Mouse (Mus musculus): Measurements from ENCODE around the gene Col1a1. TPM values are rescaled to one million over a fixed set of nuclear protein-coding genes. Genes with fewer than 3 reads are reported as not detected.
"Not testable (repeated sequence)": the region's sequence is repeated elsewhere in the genome, so short reads cannot be mapped to it uniquely, and the experiment has no call there.

Col1a1 gene
- total RNA-seq, 2 experiments from 2014 or later, result 5,652 to 6,690 TPM

GRCm38 (mm10) chr11:94937335-94937781 lies 1.3 kb downstream of the Col1a1 start:
- DNase-seq (ENCODE audit: low spot score in 2 of 2), result peak; percentile 51 to 77

DNA sequence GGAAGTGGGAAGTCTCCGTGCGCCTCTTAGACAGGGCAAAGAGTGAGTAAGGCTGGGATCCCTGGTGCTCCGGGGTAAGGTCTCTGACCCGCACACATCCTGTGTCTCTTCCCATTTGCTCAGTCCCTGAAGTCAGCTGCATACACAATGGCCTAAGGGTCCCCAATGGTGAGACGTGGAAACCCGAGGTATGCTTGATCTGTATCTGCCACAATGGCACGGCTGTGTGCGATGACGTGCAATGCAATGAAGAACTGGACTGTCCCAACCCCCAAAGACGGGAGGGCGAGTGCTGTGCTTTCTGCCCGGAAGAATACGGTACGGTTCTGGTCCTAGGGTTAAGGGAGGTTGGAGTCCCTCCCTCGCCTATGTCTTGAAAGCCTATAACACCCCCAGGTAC lies 1.8 kb downstream of the Col1a1 start:
- DNase-seq (ENCODE audit: low spot score in 2 of 2), result no peak

DNA sequence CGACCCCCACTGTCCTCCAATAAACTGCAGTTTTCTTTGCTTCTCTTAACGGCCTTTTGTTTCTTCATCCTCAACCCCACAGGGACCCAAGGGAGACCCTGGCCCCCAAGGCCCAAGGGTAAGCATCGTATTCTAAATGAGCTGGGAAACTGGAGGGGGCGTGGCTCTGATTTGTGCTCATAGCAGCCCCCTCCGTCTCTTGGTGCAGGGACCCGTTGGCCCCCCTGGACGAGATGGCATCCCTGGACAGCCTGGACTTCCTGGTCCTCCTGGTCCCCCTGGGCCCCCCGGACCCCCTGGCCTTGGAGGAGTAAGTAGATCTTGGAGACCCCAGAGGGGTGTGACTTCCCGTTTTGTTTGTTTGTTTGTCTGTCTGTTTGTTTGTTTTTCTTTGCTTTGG lies 2.3 kb downstream of the Col1a1 start:
- peak in 1 of 2 experiments; percentile 42 for DNase-seq (ENCODE audit: low spot score in 2 of 2)

GRCm38 (mm10) chr11:94939280-94939679 lies 3.3 kb downstream of the Col1a1 start:
- peak; percentile 70 to 78 for DNase-seq (ENCODE audit: low spot score in 2 of 2)

- peak in 1 of 2 experiments; percentile 37 for DNase-seq (ENCODE audit: low spot score in 2 of 2)
These were observed 5.1 kb downstream of the Col1a1 start for GRCm38 (mm10) chr11:94941121-94941520.

- DNase-seq (ENCODE audit: low spot score in 2 of 2), result peak in 1 of 2 experiments; percentile 33
These were observed 5.8 kb downstream of the Col1a1 start for GRCm38 (mm10) chr11:94941776-94942175.

- DNase-seq (ENCODE audit: low spot score in 2 of 2), result peak; percentile 29 to 61
These were observed 6.4 kb downstream of the Col1a1 start for GRCm38 (mm10) chr11:94942282-94943023.

- peak in 1 of 2 experiments; percentile 31 for DNase-seq (ENCODE audit: low spot score in 2 of 2)
These were observed 7.0 kb downstream of the Col1a1 start for GRCm38 (mm10) chr11:94943054-94943453.

DNA sequence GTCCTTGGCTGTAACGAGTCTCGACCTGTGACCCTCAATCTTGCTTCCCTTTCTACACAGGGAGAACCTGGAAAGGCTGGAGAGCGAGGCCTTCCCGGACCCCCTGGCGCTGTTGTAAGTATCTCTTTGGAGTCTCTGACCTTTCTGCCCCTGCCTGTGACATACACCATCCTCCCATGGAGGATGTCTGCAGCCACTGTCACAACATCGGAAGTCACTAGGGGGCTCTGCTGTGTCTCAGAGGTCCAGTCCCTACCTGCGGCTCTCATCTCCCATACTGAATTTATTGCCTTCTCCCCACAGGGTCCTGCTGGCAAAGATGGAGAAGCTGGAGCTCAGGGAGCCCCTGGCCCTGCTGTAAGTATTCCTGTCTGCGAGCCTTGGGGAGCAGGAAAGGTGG lies 8.3 kb downstream of the Col1a1 start:
- DNase-seq (ENCODE audit: low spot score in 2 of 2), result peak in 1 of 2 experiments; percentile 24

- no peak for DNase-seq (ENCODE audit: low spot score in 2 of 2)
These were observed 9.2 kb downstream of the Col1a1 start for GRCm38 (mm10) chr11:94945236-94945635.

- DNase-seq (ENCODE audit: low spot score in 2 of 2), result no peak
These were observed 16.1 kb downstream of the Col1a1 start for GRCm38 (mm10) chr11:94952169-94952568.

DNA sequence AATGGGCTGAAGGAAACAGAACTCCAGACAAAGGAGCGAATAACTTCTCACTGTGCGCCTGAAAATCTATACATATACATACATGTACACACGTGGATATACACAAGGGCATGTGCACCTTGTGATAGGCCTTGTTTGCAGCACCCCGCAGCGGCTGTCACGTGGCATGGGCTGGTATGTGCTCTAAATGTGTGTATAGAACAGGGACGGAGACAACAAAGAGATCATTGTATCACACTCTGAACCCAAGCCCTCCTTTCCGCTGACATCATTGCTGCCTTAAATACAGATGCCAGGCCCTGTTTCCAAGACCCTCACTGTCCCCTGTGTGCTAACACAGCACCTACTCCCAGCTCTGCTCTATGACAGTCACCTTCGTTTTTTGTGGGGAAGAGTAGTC lies 19.1 kb downstream of the Col1a1 start:
- no peak for DNase-seq (ENCODE audit: low spot score in 2 of 2)

DNA sequence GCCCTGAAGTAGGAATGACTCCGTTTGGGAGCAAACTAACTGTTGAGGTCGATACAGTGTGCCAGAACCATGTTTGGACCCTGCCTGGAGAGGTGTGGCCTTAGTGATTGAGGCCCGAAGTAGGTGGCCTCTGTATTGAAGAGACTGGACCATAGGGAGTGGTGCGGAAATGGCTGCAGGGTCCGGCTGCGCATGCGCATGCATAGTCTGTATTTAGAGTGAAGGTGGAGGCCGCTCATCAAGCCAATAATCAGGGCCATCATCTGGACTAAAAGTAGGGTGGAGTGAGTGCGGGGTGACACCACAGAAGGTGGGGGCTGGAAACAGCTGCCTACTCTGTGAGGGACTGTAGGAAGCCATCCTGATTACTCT lies 21.7 kb downstream of the Col1a1 start:
- DNase-seq (ENCODE audit: low spot score in 2 of 2), result no peak

- DNase-seq (ENCODE audit: low spot score in 2 of 2), result peak; percentile 70 to 82
These were observed 22.2 kb downstream of the Col1a1 start for GRCm38 (mm10) chr11:94958065-94958858.

- no peak for DNase-seq (ENCODE audit: low spot score in 2 of 2)
These were observed 26.6 kb downstream of the Col1a1 start for GRCm38 (mm10) chr11:94962534-94963101.

DNA sequence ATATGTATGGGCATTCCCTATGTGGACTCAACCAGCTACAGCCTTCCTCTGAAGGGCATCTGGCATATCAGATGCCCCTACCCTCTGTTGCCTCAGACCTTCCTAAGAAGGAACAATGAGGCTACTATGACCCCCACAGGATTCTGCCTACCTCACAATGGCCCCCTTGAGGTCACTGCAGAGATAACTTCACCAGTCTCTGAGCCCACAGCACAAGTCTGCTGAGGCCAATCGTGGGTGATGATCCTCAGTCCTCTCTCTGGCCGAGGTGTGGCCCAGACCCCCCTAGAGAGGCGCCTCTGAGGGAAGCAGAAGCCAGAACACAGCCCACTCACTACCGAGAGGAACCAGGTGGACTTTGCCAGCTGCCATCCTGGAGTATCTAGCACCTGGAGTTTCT lies 31.4 kb downstream of the Col1a1 start, which contains the start of gene Hils1:
Hils1 (plus strand) TSS at position 175 of the 400 bp plus-strand sequence.
- no peak for DNase-seq (ENCODE audit: low spot score in 2 of 2)

GRCm38 (mm10) chr11:94968187-94968586 lies 32.2 kb downstream of the Col1a1 start:
- DNase-seq (ENCODE audit: low spot score in 2 of 2), result no peak

- DNase-seq (ENCODE audit: low spot score in 2 of 2), result not testable (repeated sequence)
These were observed 33.7 kb downstream of the Col1a1 start for GRCm38 (mm10) chr11:94969709-94970108.

DNA sequence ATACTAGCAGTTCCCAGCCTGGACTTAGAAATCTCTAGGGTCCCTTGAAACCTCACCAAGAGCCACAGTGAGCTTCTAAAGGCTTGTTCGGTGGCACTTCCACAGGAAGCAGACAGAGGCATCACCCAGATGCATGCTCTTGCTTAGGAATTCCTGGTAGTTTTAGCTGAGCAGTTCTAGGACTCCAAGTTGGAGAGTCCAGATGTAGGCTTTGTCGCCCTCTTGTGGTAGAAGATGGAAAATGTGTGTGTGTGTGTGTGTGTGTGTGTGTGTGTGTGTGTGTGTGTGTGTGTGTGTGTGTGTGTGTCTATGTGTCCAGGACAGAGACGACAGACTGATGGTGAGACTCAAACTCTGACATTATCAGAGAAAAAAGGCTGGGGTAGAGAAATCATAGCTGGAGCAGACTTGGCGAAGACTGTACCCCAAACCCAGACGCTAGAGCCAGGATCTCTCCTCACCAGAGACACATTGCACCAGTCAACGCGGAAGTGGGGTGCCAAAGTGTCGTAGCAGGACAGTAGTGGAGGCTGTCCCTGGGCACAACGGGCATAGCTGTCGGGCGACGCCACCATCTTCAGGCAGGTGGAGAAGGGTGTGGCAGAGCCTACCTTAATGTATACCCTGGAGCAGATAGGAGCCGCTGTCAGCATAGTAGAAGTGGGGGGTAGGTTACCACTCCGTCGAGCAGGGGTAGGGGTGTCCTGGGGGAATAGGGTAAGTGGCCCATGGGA lies 34.4 kb downstream of the Col1a1 start:
- peak in 1 of 2 experiments; percentile 78 for DNase-seq (ENCODE audit: low spot score in 2 of 2)

DNA sequence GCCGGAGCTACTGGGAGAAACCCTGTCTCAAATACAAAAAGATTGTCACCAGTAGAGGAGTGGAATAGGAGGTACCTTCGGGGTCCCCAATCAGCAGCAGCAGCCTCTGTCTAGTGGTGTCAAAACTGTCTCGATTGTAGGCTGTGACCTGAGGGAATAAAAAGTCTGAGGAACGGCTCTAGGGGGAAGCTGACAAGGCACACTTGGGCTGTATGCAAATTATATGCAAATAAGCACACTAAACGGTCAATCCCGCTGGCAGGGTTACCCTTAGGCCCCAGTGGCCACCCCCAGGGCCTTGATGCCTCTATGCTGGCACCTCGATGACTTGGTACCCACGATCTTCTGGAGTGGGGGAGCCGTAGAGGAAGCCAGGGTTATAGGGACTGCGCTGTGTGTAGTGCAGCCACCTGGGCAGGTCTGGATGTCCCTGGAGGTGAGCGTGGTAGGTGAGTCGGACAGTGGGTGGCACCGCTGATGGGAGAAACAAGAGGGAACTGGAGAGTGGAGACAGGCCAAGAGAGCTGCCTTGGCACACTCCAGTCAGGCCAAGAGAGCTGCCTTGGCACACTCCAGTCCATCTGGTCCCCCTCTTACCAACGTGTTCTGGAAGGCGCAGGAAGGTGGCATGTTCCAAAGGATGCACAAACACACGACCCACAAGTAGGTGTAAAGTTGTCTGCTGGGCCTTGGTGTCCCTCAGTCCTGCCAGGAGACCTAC lies 36.0 kb downstream of the Col1a1 start:
- no peak for DNase-seq (ENCODE audit: low spot score in 2 of 2)
